17 mouse cellular contexts compared by ENCODE assay signal in the genomic region with DNA sequence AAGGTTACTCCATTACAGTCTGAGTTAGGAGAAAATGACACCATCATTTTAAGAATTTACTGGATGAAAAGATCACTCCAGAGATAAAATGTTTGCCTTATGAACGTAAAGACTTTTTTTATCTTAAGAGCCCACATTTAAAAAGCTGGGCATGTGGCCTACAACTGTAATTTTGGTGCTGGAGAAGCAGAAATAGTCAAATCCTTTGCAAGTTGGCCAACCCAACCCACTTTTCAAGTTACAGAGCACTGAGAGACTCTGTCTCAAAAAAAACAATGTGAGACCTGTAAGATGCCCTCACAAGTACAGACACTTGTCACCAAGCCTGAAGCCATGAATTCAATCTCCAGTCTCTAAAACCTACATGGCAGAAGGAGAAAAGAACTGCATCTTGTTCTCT.
DNase-seq lines count a peak whose midpoint lies in the region; ATAC-seq lines count a peak whose summit lies in the region.
"Had no signal": no experiment of that assay in that cellular context is flagged by ENCODE, and none has a peak within 500 bp of the region (broad histone marks: within the 10 kb centered on the region; RNA-seq: fewer than 3 reads in every experiment).

No protein-coding gene starts in this region.

- peak; percentile 76 for ATAC-seq in frontal cortex, adult (ENCODE audit: low TSS enrichment)
- ATAC-seq: forebrain, embryonic 13.5 days; forebrain, embryonic 15.5 days; forebrain, postnatal 0 days had no signal

- intact Hi-C loops in left cerebral cortex, postnatal 14 days (cut with DNase I), result no loop called here

- no peak for DNase-seq in frontal cortex, postnatal 10 days (ENCODE audit: low spot score in 2 of 2)
- DNase-seq in brain, adult 2 months (ENCODE audit: low read depth, low spot score), result peak; percentile 40
- DNase-seq in telencephalon, adult 2 months (ENCODE audit: low read depth, low spot score), result peak; percentile 58
- DNase-seq in left cerebral cortex, postnatal 14 days (ENCODE audit: low spot score in 2 of 2), result no peak
- no peak for DNase-seq in adrenal gland, adult (ENCODE audit: inconsistent age in 2 of 2, low spot score in 1 of 2)
- DNase-seq: adrenal gland, adult 8-10 months; adrenal gland, postnatal 14 days; adrenal gland, postnatal 36 days; cerebellum, adult 11-12 months; cerebellum, adult 2 months; cerebellum, adult 9-10 months; cerebellum, postnatal 10 days; cerebellum, postnatal 25 days; forebrain, postnatal 0 days had no signal

Comparison
In these comparisons a context has a peak if more than half of its experiments do, and no peak if none do; other contexts are left out.
1. DNase-seq: peak in brain, adult 2 months (single experiment) and telencephalon, adult 2 months (single experiment); none in frontal cortex, postnatal 10 days (0 of 2), left cerebral cortex, postnatal 14 days (0 of 2) and adrenal gland, adult (0 of 2).